Mouse (Mus musculus): ENCODE measurements around the gene Sipa1l1.

DNA sequence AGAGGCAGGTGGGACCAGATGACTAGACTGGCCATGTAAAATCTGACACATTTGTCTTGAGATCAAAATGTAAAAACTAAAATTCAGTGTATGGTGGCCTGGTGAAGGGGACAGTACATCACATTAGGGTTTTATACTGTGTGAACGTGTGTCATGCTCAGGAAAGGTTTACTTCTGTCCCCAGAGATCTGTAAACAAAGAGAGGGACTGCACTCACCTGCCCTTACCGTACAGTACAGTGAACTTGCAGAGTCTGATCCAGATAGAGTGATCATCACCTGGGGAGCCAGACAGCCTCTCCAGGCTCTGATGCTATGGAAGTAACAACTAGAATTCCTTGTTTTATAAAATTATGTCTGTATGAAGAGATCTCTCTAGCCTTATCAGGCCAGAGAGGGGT, 184.5 kb downstream of the Sipa1l1 start:
- TF ChIP-seq CTCF (IDR thresholded peaks at IDR 0.05; ENCODE audit: low read depth, low read length) (no peak), TAL1 (conservative IDR thresholded peaks at IDR 0.05; ENCODE audit: low read depth, low read length) (no peak), GATA1 (IDR thresholded peaks at IDR 0.05; ENCODE audit: borderline replicate concordance, low read length) (no peak), GATA2 (IDR thresholded peaks at IDR 0.05; ENCODE audit: borderline replicate concordance, low read depth, low read length) (no peak)

All from G1E (cell line).